Mouse (Mus musculus) bone marrow macrophage, adult 2 months (primary cell): ENCODE measurements around the gene Ankdd1a.

Experiments used
- CTCF ChIP-seq: IDR thresholded peaks from 2 replicates; pipeline ENCODE4 v1.5.1; 2012; ENCODE audit warnings: low read depth, mild to moderate bottlenecking, low read length, moderate library complexity
- POLR2A ChIP-seq: IDR thresholded peaks from 2 replicates; pipeline ENCODE4 v1.6.1; 2012; ENCODE audit warnings: mild to moderate bottlenecking, low read depth, low read length, borderline replicate concordance

GRCm38 (mm10) chr9:65480071-65480470 lies 39.9 kb downstream of the Ankdd1a start:
- TF ChIP-seq POLR2A (no peak), CTCF (no peak)
